Mouse (Mus musculus) cerebellum, adult 2 months (tissue): Measurements from ENCODE around the gene Tsga10.

Experiments used
- CTCF ChIP-seq: fragments of 200-500 bp; IDR thresholded peaks from 2 replicates; pipeline ENCODE4 v1.5.1; 2011; ENCODE audit warnings: low read depth, mild to moderate bottlenecking, control low read depth, low read length, moderate library complexity, borderline replicate concordance; ENCODE audit not compliant: insufficient read depth
- POLR2A ChIP-seq: fragments of 200-500 bp; IDR thresholded peaks from 2 replicates; pipeline ENCODE4 v1.6.1; 2011; ENCODE audit warnings: low read length, control low read depth, borderline replicate concordance; ENCODE audit not compliant: insufficient read depth

GRCm38 (mm10) chr1:37744650-37745259 lies 121.5 kb downstream of the Tsga10 start:
- TF ChIP-seq POLR2A (no peak), CTCF (no peak)
